Mouse (Mus musculus) kidney, adult 8-10 months (tissue): ENCODE measurements around the gene Gm12666.
"Not testable (repeated sequence)": the region's sequence is repeated elsewhere in the genome, so short reads cannot be mapped to it uniquely, and the experiment has no call there.

Experiments used
- DNase-seq, 2 experiments: peaks; one replicate each; pipeline ENCODE4 v3.0.0; 2022

Gm12666 gene

GRCm38 (mm10) chr4:92191649-92192048 is at the start of gene Gm12666:
Gm12666 (minus strand) TSS chr4:92191749.
- not testable (repeated sequence) for DNase-seq

- DNase-seq, result no peak
These were observed 34.8 kb upstream of the Gm12666 start for GRCm38 (mm10) chr4:92226326-92226725.

- no peak for DNase-seq
These were observed 24.7 kb upstream of the Gm12666 start for GRCm38 (mm10) chr4:92216286-92216685.

- no peak for DNase-seq
These were observed 38.9 kb downstream of the Gm12666 start for GRCm38 (mm10) chr4:92152646-92153045.

GRCm38 (mm10) chr4:92147134-92147533 is 44.4 kb downstream of the Gm12666 start, which contains the start of gene Izumo3:
Izumo3 (minus strand) TSS chr4:92147234.
- no peak for DNase-seq
